Mouse (Mus musculus) lung, adult 2 months (tissue): Measurements from ENCODE around the gene Tacr3.

ENCODE experiments used
- CTCF ChIP-seq: fragments of 200-500 bp; IDR thresholded peaks from 2 replicates; pipeline ENCODE4 v1.5.1; 2011; ENCODE audit warnings: mild to moderate bottlenecking, low read length, control low read depth; ENCODE audit not compliant: insufficient read depth
- POLR2A ChIP-seq: fragments of 200-500 bp; IDR thresholded peaks from 2 replicates; pipeline ENCODE4 v1.6.1; 2011; ENCODE audit warnings: low read depth, mild to moderate bottlenecking, control low read depth, low read length, borderline replicate concordance; ENCODE audit errors: extremely low read depth

DNA sequence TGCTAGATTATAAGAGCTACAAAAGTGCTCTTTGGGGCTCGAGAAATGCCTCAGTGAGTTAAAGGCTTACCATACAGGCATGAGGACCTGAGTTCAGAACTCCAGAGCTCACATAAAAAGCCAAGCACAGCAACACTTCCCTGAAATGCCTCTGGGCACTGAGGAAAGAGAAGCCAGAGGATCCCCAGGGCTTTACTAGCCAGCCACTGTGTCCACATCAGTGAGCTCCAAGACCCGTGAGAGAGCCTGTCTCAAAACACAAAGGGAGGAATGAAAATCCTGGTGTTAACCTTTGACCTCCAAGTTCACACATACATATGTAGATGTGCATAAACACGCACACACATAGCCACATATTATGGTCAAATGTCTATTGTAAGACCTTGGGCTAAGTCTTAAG is 150.1 kb downstream of the Tacr3 start:
- no peak for TF ChIP-seq CTCF
- TF ChIP-seq POLR2A = no peak
